In genomic region chr6:110664436-110664835, GRCm38 (mm10) we compare ENCODE assay signal across 14 mouse cellular contexts.
"Had no signal": no experiment of that assay in that cellular context is flagged by ENCODE, and none has a peak within 500 bp of the region (broad histone marks: within the 10 kb centered on the region; RNA-seq: fewer than 3 reads in every experiment).

No protein-coding gene starts in this region.

- DNase-seq: cerebellum, adult 2 months; cerebellum, adult 8-10 months; cerebellum, adult 9-11 months; cerebellum, postnatal 25 days; embryo, embryonic 11 days; forebrain, postnatal 0 days; gastrocnemius, adult 2 months; gastrocnemius, postnatal 10 days; gastrocnemius, postnatal 14 days; gastrocnemius, postnatal 25 days; gastrocnemius, postnatal 36 days; heart, adult 11 months; heart, adult 18-20 months; heart, adult 2 months had no signal
